Mouse (Mus musculus) layer of hippocampus, postnatal 14 days (tissue): Measurements from ENCODE around the gene Mucl3. TPM values are rescaled to one million over a fixed set of nuclear protein-coding genes. Genes with fewer than 3 reads are reported as not detected.
A peak's percentile ranks its signal among the peaks of the same experiment; 100 is the strongest.

Source experiments
- DNase-seq, 2 experiments: peaks; one replicate each; pipeline ENCODE4 v3.0.0; 2021 to 2022; ENCODE audit warnings: low spot score in 2 of 2, mixed read lengths in 1 of 2
- total RNA-seq, 2 experiments: library from RNA; stranded (reverse); gene quantifications; 2 replicates each; pipeline ENCODE4 v1.2.3; 2021

Mucl3 gene
- total RNA-seq, 2 experiments from 2014 or later, result not detected

DNA sequence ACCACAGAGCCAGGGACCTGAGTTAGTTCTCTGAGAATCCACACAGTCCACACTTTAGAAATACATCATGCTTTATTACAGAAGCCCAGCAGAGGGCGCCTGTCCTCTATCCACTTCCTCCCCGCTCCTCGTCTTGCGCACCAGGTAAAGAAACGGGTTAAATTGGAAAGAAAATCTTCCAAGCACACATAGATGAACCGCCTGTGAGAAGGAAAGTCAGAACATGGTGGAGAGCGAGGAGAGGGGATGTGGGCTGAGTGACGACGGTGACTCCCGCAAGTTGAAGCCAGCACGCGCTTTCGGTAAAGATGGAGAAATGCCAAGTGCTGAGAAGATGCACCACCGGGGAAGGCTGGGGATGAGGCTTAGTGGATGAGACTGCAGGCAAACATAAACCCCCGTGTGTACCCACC is 7.8 kb downstream of the Mucl3 start:
- DNase-seq, result peak; percentile 65 to 86

DNA sequence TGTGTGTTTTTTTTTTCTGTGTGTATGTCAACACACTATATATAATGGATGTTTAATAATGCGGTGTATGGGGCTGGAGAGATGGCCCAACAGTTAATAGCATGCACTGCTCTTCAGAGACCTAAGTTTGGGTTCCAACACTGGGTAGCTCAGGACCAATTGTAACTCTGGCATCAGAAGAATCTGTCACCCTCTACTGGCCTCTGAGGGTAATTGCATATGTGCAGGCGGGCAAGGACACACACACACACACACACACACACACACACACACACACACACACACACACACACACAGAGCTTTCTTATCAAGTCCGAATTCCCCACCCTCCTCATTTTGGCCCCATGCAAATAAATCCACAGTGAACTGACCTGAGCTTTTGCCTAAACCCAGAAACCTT is 8.3 kb downstream of the Mucl3 start:
- DNase-seq, result peak in 1 of 2 experiments; percentile 26

DNA sequence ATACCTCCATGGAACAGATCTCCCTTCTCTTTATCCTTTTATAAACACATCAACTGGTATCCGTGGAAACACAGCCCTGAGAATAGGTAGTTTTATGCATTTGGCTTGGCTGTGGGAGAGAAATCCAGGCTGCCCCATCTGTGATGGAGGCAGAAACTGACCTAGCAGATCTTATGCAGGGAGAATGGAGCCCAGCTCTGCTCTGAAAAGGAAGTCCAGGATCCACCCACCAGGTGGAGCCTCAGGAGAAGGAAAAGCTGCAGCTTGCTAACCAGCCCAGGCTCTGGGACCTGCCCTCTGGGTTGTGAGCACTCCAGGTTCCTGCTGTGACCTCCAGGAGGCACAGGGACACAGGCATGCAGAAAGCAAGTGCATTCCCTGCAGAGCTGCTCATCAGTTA is 9.5 kb downstream of the Mucl3 start:
- peak; percentile 15 to 31 for DNase-seq

DNA sequence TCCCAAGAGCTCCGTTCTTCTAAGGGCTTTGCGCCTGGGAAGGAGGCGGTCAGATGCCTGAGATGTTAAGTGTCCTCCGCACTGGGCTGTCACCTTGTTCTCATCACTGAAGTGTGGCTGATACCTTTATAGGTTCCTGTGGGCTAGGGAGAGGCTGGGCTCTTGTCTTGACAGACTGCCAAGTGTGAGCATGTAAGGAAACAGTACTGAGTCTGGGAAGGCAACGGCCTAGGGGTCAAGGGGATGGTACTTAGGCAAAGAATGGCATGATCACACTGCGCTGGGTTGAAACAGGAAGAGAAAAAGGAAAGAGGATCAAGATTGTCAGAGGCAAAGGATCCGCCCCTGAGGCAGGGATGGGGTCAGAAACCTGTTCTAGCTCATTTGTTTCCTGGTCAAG is 17.0 kb downstream of the Mucl3 start, which contains the start of gene Gm9573:
Gm9573 (minus strand) TSS at position 101 of the 400 bp plus-strand sequence.
- DNase-seq, result no peak

DNA sequence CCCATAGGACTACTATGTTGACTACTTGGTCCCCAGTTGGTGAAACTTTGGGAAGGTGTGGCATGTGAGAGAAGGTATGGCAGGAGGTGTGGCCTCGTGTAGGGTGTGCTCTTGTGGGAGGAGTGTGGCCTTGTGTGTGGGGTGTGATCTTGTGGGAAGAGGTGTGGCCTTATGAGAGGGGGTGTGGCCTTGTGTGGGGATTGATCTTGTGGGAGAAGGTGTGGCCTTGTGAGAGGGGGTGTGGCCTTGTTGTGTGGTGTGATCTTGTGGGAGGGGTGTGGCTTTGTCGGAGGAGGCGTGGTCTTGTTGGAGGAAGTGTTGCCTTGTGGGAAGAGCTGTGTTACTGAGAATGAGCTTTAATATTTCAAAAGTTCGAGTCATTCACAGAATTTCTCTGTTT is 26.4 kb downstream of the Mucl3 start:
- DNase-seq, result no peak

DNA sequence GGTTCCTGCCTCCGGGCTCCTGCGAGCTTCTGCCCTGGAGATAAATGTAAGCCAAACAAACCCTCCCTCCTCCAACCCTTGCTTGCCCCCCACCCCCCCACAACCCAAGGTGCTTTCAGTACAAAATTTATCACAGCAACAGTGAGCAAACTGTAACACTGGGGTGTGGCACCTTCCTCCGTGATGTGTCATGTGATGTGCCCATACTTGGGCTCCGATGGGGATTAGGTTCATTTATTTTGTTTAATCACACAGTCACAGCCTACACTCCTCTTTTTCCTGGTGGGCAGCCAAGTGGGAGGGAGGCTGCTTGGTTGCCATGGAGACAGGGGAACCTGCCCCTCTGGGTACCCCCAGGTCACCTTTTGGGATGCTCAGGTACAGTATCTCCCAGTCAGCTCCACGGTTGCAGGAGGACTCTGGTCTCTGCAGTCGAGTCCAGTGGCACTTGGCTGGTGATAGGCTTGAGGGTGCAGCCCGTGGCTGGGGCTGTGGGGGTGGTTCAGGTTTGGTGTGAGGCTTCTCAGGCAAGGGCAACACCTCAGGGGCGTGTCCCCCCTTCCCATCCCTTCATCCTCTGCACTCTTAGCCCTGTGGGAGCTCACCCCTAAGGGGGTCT is 41.6 kb downstream of the Mucl3 start:
- no peak for DNase-seq

DNA sequence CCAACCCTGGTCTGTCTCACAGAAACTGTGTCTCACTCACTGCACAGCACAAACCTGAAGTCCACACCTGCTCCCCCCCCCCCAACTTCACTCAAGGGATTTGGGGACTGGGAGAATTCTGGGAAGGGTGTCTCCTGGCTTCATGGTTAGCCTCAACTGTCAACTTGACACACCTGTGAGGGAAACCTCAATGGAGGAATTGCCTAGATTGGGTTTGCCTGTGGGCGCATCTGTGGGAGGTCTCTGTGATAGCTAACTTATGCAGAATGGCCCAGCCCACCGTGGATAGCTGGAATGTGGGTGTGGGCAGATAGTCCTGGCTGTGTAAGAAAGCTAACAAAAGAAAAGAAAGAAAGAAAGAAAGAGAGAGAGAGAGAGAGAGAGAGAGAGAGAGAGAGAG is 42.2 kb downstream of the Mucl3 start, which contains the start of gene Sfta2:
Sfta2 (plus strand) TSS at position 301 of the 400 bp plus-strand sequence.
- DNase-seq, result no peak

DNA sequence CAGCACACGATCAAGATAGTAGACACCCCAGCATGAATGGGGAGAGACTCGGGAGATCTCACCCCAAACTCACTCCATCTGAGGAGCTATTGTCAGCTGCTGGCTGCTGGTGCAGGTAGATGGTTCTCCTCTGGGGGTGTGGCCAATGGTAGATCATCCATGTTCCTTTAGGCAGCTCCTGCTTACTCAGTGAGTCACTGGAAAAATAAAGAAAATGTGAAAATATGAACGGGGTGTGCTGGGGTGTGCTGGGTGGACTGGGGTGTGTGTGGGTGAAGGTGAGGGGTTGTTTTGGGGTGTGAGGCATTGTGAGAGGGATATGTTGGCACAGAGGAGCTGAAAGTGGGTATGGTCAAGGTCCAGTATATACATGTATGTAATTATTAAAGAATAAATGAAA is 46.1 kb downstream of the Mucl3 start:
- no peak for DNase-seq

DNA sequence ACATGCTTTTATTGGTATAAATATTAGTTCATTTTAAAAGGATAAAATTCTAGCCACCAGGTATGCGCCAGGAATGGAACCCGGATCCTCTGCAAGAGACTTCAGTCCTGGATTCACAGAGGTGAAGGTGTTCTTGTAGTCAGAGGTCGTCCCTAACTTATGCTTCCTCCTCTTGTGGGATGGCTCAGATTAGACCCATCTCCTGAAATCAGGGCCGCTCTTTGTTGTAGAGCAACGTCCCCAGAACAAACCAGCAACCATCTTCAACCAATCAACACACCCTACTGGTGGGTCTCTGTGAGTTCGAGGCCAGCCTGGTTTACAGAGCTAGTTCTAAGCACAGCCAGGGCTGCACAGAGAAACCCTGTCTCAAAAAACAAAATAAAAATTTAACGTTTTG is 49.0 kb downstream of the Mucl3 start:
- DNase-seq, result no peak

DNA sequence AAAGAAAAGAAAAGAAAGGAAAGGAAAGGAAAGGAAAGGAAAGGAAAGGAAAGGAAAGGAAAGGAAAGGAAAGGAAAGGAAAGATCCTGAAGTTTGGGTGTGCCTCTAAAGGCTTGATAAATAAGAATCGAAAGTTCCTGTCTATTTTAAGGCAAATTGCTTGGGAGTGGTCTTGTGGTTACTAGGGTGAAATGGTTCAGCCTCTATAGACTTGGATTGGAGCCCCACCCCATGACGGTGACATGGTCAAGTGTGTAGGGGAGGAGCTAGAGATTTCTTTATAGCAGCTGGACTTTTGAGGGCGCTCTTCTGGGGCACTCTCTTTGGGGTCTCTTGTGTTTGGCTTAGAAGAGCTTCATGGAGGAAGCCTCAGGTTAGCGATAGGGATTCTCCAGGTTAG is 49.7 kb downstream of the Mucl3 start:
- no peak for DNase-seq

DNA sequence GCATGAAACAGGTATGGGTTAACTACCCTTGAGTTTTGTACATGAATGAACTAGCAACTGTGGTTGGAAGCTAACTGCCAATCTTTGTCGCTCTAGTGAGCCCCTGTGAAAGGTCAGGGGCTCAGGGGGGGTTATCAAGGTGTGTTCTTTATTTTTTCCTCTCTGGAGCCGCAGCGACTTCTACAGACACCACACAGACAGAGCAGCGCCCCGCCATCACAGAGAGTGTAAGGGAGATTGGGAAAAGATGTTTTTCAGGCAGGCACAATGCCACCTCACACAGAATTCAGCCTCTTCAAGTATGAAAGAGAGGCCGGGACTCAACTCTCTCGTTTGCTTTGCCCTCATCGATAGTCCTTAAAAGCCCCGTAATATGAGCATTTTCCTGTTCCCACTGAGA is 51.4 kb downstream of the Mucl3 start:
- no peak for DNase-seq

DNA sequence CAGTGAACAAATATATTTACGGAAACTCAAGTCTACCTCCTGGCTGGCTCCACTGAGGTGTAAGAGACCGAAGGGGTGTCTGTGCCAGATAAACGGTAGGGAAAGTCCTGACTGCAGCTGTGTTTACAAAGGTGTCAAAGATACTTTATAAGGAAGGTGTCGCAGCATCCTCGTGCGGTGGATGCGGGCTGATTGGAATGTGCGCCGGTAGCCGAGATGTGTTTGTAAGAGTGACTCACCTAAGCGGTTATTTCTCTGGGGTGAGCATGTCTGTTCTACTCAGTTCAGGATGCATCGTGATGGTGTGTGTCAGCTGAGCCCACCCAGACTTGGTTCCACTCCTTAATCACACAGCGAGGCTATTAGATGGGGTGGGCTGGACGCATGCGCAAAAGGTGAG is 51.8 kb downstream of the Mucl3 start:
- no peak for DNase-seq

DNA sequence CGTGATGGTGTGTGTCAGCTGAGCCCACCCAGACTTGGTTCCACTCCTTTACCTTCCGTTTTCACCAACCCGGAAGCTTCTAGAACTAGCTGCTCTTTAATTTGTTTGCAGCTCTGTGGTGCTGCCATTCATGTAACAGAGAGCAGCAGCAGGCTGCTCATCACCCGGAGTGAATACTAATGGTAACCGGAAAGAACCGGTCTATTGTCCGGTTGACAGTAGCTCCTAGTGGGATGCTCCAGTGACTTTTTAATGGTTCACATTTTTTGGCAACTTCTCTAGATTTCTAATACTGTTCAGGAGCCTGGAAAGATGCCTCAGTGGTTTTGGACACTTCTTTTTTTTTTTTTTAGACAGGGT is 52.3 kb downstream of the Mucl3 start:
- no peak for DNase-seq

DNA sequence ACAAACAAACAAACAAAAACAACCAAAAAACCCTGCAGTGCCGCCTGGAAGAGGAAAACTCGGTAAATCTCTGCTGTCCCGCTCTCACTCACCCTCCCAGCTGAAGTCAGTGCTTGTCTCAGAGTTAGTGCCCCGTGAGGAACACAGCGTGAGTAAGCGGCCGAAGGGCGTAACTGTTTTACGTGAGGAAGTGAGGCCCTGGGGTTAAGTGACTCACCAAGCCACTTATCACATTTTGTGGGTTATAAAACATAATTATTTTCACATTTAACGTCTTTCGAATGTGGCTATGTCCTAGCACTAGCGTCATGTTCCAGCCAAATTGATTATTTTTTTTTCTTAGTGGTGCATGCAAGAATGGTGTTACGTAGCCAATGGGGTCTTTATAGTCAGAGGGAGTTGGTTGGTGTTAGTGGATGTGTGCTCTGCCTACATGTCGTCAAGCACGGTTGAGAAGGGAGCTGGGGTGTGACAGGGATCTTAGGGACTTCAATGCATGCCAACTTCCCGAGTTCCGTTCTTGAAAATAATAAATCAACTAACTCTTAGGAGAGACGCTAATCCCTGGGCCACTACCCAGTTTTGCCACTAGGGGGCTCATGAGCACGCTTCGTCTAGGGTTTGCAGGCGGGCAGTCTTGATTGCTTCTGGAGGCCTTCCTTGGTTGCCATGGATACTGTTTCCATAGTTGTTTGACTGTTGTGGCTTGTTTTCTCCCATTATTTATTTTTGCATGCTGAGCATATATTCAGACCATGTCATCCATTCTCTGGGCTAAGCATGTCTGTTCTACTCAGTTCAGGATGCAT is 52.9 kb downstream of the Mucl3 start:
- DNase-seq, result peak; percentile 73 to 84

DNA sequence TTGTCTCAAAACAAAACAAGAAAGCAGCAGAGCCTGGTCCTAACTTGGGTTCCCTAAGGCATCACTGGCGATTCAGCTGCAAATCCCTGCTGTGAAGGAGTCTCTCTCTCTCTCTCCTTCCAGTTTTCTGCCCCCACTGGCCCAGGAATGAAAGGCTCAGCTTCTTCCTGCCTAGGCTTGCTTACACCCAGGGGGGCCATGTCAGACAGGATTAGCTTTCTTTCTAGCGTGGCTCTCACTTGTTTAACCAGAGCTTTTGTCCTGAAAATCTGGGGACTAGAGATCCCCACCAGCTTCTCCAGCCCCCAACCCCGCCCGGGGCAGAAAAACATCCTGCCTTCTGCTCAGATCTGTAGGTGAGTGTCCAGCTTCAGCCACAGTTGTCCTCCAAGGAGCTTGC is 55.1 kb downstream of the Mucl3 start:
- no peak for DNase-seq

DNA sequence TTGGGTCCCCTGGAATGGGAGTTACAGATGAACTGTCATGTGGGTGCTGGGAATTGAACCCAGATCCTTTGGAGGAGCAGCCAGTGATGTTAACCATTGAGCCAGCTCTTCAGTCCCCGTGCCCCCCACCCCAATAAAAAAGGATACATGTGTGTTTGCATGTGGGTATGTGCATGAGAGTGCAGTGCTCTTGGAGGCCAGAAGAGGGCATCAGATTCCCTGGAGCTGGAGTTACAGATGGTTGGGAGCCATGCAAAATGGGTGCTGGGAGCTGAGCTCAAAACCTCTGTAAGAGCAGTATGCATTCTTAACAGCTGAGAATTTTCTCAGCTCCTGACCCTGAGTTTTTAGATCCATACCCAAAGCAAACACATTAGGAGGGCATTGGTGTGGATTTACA is 56.2 kb downstream of the Mucl3 start:
- no peak for DNase-seq

Other genes starting within 250 kb of the Mucl3 start
- gene H2-Q6, start 218.8 kb downstream of the Mucl3 start, total RNA-seq, result not detected
- under 1 TPM; 0.41 to 0.43 TPM for gene H2-Q7, start 204.5 kb downstream of the Mucl3 start, total RNA-seq
- gene H2-Q10, start 173.6 kb downstream of the Mucl3 start, total RNA-seq, result not detected
- gene Pou5f1, start 137.7 kb downstream of the Mucl3 start, total RNA-seq, result under 1 TPM in 1 of 2 experiments, not detected in 1; 0.48 TPM
- 1 to 10 TPM; 5.3 to 6.5 TPM for gene Tcf19, start 126.9 kb downstream of the Mucl3 start, total RNA-seq
- gene Cchcr1, start 126.6 kb downstream of the Mucl3 start, total RNA-seq, result 1 to 10 TPM; 6.1 to 6.5 TPM
- under 1 TPM in 1 of 2 experiments, not detected in 1; 0.55 TPM for gene Psors1c2, start 110.5 kb downstream of the Mucl3 start, total RNA-seq
- under 1 TPM; 0.14 to 0.44 TPM for gene Cdsn, start 91.6 kb downstream of the Mucl3 start, total RNA-seq
- not detected for gene 2300002M23Rik, start 76.2 kb downstream of the Mucl3 start, total RNA-seq
- not detected for gene Sfta2, start 42.1 kb downstream of the Mucl3 start, total RNA-seq
- not detected for gene Gm9573, start 17.1 kb downstream of the Mucl3 start, total RNA-seq
- 10 to 100 TPM; 34.3 to 34.8 TPM for gene Vars2, start 23.9 kb upstream of the Mucl3 start, total RNA-seq
- gene Gtf2h4, start 30.0 kb upstream of the Mucl3 start, total RNA-seq, result 10 to 100 TPM; 23.9 to 25.8 TPM
- 10 to 100 TPM; 73.6 to 81.0 TPM for gene Ddr1, start 60.9 kb upstream of the Mucl3 start, total RNA-seq
- gene Ier3, start 178.0 kb upstream of the Mucl3 start, total RNA-seq, result 1 to 10 TPM; 3.8 to 4.2 TPM
- 100 to 1,000 TPM; 139 to 147 TPM for gene Flot1, start 179.5 kb upstream of the Mucl3 start, total RNA-seq
- 100 to 1,000 TPM; 615 to 684 TPM for gene Tubb5, start 194.6 kb upstream of the Mucl3 start, total RNA-seq
- gene Mdc1, start 197.8 kb upstream of the Mucl3 start, total RNA-seq, result 10 to 100 TPM; 13.6 to 15.0 TPM
- 1 to 10 TPM; 3.9 to 4.7 TPM for gene Nrm, start 217.6 kb upstream of the Mucl3 start, total RNA-seq
- 10 to 100 TPM; 13.4 to 14.0 TPM for gene Ppp1r18, start 221.9 kb upstream of the Mucl3 start, total RNA-seq
- gene Dhx16, start 236.1 kb upstream of the Mucl3 start, total RNA-seq, result 10 to 100 TPM; 30.3 to 33.6 TPM